Mouse (Mus musculus) midbrain, embryonic 13.5 days (tissue): ENCODE measurements around the gene Neb. TPM values are rescaled to one million over a fixed set of nuclear protein-coding genes. Genes with fewer than 3 reads are reported as not detected.

Experiments
- ATAC-seq: fragments of 200-750 bp; cut with Nextera tagmentation; 2 replicates; pipeline ENCODE4 v1.8.0; 2017; ENCODE audit warnings: mild to moderate bottlenecking, moderate TSS enrichment, moderate library complexity
- H3K27ac ChIP-seq: fragments of 300-500 bp; sonication (generic); 2 replicates; pipeline ENCODE4 v1.5.1; 2015; ENCODE audit warnings: inconsistent platforms, mild to moderate bottlenecking, moderate library complexity
- H3K27me3 ChIP-seq: fragments of 300-500 bp; sonication (generic); 2 replicates; pipeline ENCODE4 v1.6.1; 2015; ENCODE audit warnings: mild to moderate bottlenecking, inconsistent platforms
- H3K36me3 ChIP-seq: fragments of 300-500 bp; sonication (generic); 2 replicates; pipeline ENCODE4 v1.6.1; 2015; ENCODE audit warnings: mild to moderate bottlenecking, inconsistent platforms
- H3K4me1 ChIP-seq: fragments of 300-500 bp; sonication (generic); replicated peaks from 2 replicates; pipeline ENCODE4 v1.6.1; 2015; ENCODE audit warnings: inconsistent platforms
- H3K4me2 ChIP-seq: fragments of 300-500 bp; sonication (generic); replicated peaks from 2 replicates; pipeline ENCODE4 v1.6.1; 2015; ENCODE audit warnings: moderate library complexity, mild to moderate bottlenecking, inconsistent platforms
- H3K4me3 ChIP-seq: fragments of 300-500 bp; sonication (generic); replicated peaks from 2 replicates; pipeline ENCODE4 v1.5.1; 2015; ENCODE audit warnings: mild to moderate bottlenecking, inconsistent platforms
- H3K9ac ChIP-seq: fragments of 300-500 bp; sonication (generic); replicated peaks from 2 replicates; pipeline ENCODE4 v1.6.1; 2015; ENCODE audit warnings: mild to moderate bottlenecking, inconsistent platforms
- H3K9me3 ChIP-seq: fragments of 300-500 bp; sonication (generic); 2 replicates; pipeline ENCODE4 v1.6.1; 2016; ENCODE audit warnings: mild to moderate bottlenecking, inconsistent platforms
- whole genome bisulfite sequencing: fragments of 180-500 bp; shearing (Covaris S2); methylation state at CpG from one replicate; pipeline ENCODE4 v1.1.7; 2015; 5-methylcytosine and 5-hydroxymethylcytosine counted together
- polyA plus RNA-seq: library from polyadenylated mRNA; unstranded; fragments of >200 nt; fragmentation: Nextera tagmentation; extraction: Ambion mirVana; gene quantifications from 2 replicates; pipeline ENCODE4 v1.2.1, GENCODE M21; 2015

Gene Neb
- polyA plus RNA-seq, 1 experiment from 2014 or later: 0.73 TPM

- Histone ChIP-seq H3K9ac (no peak overlapping the region), H3K4me1 (no peaks in the 10 kb centered on the region), H3K4me3 (no peak overlapping the region), H3K27ac (no peak overlapping the region), H3K4me2 (no peak overlapping the region), H3K27me3 (no peaks in the 10 kb centered on the region), H3K9me3 (no peaks in the 10 kb centered on the region), H3K36me3 (no peaks in the 10 kb centered on the region)
- 88% methylated on average over 4 of the region's 4 CpGs for WGBS
- no peak for ATAC-seq
Measured at GRCm38 (mm10) chr2:52372080-52372479, 6.2 kb downstream of the Neb start.

GRCm38 (mm10) chr2:52371066-52371465, 7.2 kb downstream of the Neb start:
- Histone ChIP-seq H3K9ac (no peak overlapping the region), H3K27me3 (no peaks in the 10 kb centered on the region), H3K9me3 (no peaks in the 10 kb centered on the region), H3K36me3 (no peaks in the 10 kb centered on the region), H3K27ac (no peak overlapping the region), H3K4me1 (no peaks in the 10 kb centered on the region), H3K4me2 (no peak overlapping the region), H3K4me3 (no peak overlapping the region)
- 57% methylated on average over 2 of the region's 2 CpGs for WGBS
- ATAC-seq: no peak

GRCm38 (mm10) chr2:52369622-52370021, 8.7 kb downstream of the Neb start:
- H3K9me3 ChIP-seq: no peaks in the 10 kb centered on the region
- H3K4me2 ChIP-seq: no peak overlapping the region
- no peak overlapping the region for H3K4me3 ChIP-seq
- no peaks in the 10 kb centered on the region for H3K36me3 ChIP-seq
- no peak for ATAC-seq
- no peak overlapping the region for H3K27ac ChIP-seq
- 96% methylated on average over 6 of the region's 6 CpGs for WGBS
- H3K4me1 ChIP-seq: no peaks in the 10 kb centered on the region
- H3K9ac ChIP-seq: no peak overlapping the region
- no peaks in the 10 kb centered on the region for H3K27me3 ChIP-seq

GRCm38 (mm10) chr2:52367665-52368064, 10.6 kb downstream of the Neb start:
- Histone ChIP-seq H3K27me3 (no peaks in the 10 kb centered on the region), H3K4me2 (no peak overlapping the region), H3K27ac (no peak overlapping the region), H3K9me3 (no peaks in the 10 kb centered on the region), H3K4me1 (no peaks in the 10 kb centered on the region), H3K36me3 (no peaks in the 10 kb centered on the region), H3K4me3 (no peak overlapping the region), H3K9ac (no peak overlapping the region)
- no peak for ATAC-seq
- WGBS: 91% methylated on average over 5 of the region's 5 CpGs

GRCm38 (mm10) chr2:52367248-52367647, 11.0 kb downstream of the Neb start:
- Histone ChIP-seq H3K4me1 (no peaks in the 10 kb centered on the region), H3K27ac (no peak overlapping the region), H3K36me3 (no peaks in the 10 kb centered on the region), H3K4me2 (no peak overlapping the region), H3K9ac (no peak overlapping the region), H3K9me3 (no peaks in the 10 kb centered on the region), H3K27me3 (no peaks in the 10 kb centered on the region), H3K4me3 (no peak overlapping the region)
- no peak for ATAC-seq
- 79% methylated on average over 13 of the region's 13 CpGs for WGBS

GRCm38 (mm10) chr2:52361086-52361485, 17.2 kb downstream of the Neb start:
- Histone ChIP-seq H3K27me3 (no peaks in the 10 kb centered on the region), H3K9ac (no peak overlapping the region), H3K9me3 (no peaks in the 10 kb centered on the region), H3K4me1 (0 out of 2 replicates have a peak, but pooled peaks cover 9% of the 10 kb centered on the region), H3K4me2 (no peak overlapping the region), H3K36me3 (no peaks in the 10 kb centered on the region), H3K4me3 (no peak overlapping the region), H3K27ac (no peak overlapping the region)
- ATAC-seq: no peak
- WGBS: 93% methylated on average over 9 of the region's 9 CpGs

- 0 out of 2 replicates have a peak overlapping the region, but pooled peaks have one; percentile 6 for H3K27ac ChIP-seq
- H3K4me2 ChIP-seq: no peak overlapping the region
Measured at GRCm38 (mm10) chr2:52359722-52360121, 18.6 kb downstream of the Neb start.

GRCm38 (mm10) chr2:52358156-52358555, 20.1 kb downstream of the Neb start:
- Histone ChIP-seq H3K4me3 (no peak overlapping the region), H3K36me3 (no peaks in the 10 kb centered on the region), H3K4me1 (0 out of 2 replicates have a peak, but pooled peaks cover 9% of the 10 kb centered on the region), H3K27me3 (no peaks in the 10 kb centered on the region), H3K4me2 (no peak overlapping the region), H3K9me3 (no peaks in the 10 kb centered on the region), H3K9ac (no peak overlapping the region), H3K27ac (no peak overlapping the region)
- 81% methylated on average over 5 of the region's 5 CpGs for WGBS
- no peak for ATAC-seq

More at GRCm38 (mm10) chr2:52359722-52360121, 18.6 kb downstream of the Neb start:
- H3K9me3 ChIP-seq: no peaks in the 10 kb centered on the region
- H3K4me3 ChIP-seq: no peak overlapping the region
- WGBS: 58% methylated on average over 1 of the region's 1 CpGs
- 0 out of 2 replicates have a peak, but pooled peaks cover 9% of the 10 kb centered on the region for H3K4me1 ChIP-seq
- H3K36me3 ChIP-seq: no peaks in the 10 kb centered on the region
- H3K9ac ChIP-seq: no peak overlapping the region
- 0 out of 2 replicates have a peak, but pooled peaks have one; percentile 40 for ATAC-seq
- no peaks in the 10 kb centered on the region for H3K27me3 ChIP-seq

- Histone ChIP-seq H3K4me2 (no peak overlapping the region), H3K36me3 (no peaks in the 10 kb centered on the region), H3K4me3 (no peak overlapping the region), H3K27me3 (no peaks in the 10 kb centered on the region), H3K4me1 (no peaks in the 10 kb centered on the region), H3K9ac (no peak overlapping the region), H3K9me3 (0 out of 2 replicates have a peak, but pooled peaks cover 6% of the 10 kb centered on the region), H3K27ac (no peak overlapping the region)
- WGBS: 91% methylated on average over 1 of the region's 1 CpGs
- no peak for ATAC-seq
Measured at GRCm38 (mm10) chr2:52351029-52351428, 27.2 kb downstream of the Neb start.

- ATAC-seq: no peak
Measured at GRCm38 (mm10) chr2:52340990-52341389, 37.3 kb downstream of the Neb start.

GRCm38 (mm10) chr2:52335556-52335955, 42.7 kb downstream of the Neb start:
- H3K4me3 ChIP-seq: no peak overlapping the region
- H3K9me3 ChIP-seq: no peaks in the 10 kb centered on the region
- H3K27me3 ChIP-seq: no peaks in the 10 kb centered on the region
- 89% methylated on average over 13 of the region's 13 CpGs for WGBS
- no peak overlapping the region for H3K9ac ChIP-seq
- H3K36me3 ChIP-seq: no peaks in the 10 kb centered on the region
- H3K4me2 ChIP-seq: no peak overlapping the region
- no peak for ATAC-seq
- no peaks in the 10 kb centered on the region for H3K4me1 ChIP-seq
- no peak overlapping the region for H3K27ac ChIP-seq

More at GRCm38 (mm10) chr2:52340990-52341389, 37.3 kb downstream of the Neb start:
- Histone ChIP-seq H3K9me3 (no peaks in the 10 kb centered on the region), H3K4me3 (no peak overlapping the region), H3K4me1 (no peaks in the 10 kb centered on the region), H3K27me3 (no peaks in the 10 kb centered on the region), H3K9ac (no peak overlapping the region), H3K36me3 (no peaks in the 10 kb centered on the region), H3K27ac (no peak overlapping the region), H3K4me2 (no peak overlapping the region)
- WGBS: 77% methylated on average over 7 of the region's 7 CpGs

GRCm38 (mm10) chr2:52335087-52335486, 43.2 kb downstream of the Neb start:
- WGBS: 92% methylated on average over 8 of the region's 8 CpGs
- Histone ChIP-seq H3K9me3 (no peaks in the 10 kb centered on the region), H3K4me2 (no peak overlapping the region), H3K27ac (no peak overlapping the region), H3K36me3 (no peaks in the 10 kb centered on the region), H3K9ac (no peak overlapping the region), H3K4me3 (no peak overlapping the region), H3K4me1 (no peaks in the 10 kb centered on the region), H3K27me3 (no peaks in the 10 kb centered on the region)
- ATAC-seq: no peak

- Histone ChIP-seq H3K9me3 (no peaks in the 10 kb centered on the region), H3K4me3 (no peak overlapping the region), H3K27me3 (no peaks in the 10 kb centered on the region), H3K27ac (no peak overlapping the region), H3K36me3 (no peaks in the 10 kb centered on the region), H3K4me1 (no peaks in the 10 kb centered on the region), H3K4me2 (no peak overlapping the region), H3K9ac (no peak overlapping the region)
- WGBS: 59% methylated on average over 2 of the region's 2 CpGs
- no peak for ATAC-seq
Measured at GRCm38 (mm10) chr2:52333535-52333934, 44.7 kb downstream of the Neb start.
